Mouse (Mus musculus) CD4-positive, CD25-positive, alpha-beta regulatory T cell, adult 2 months (primary cell): Measurements from ENCODE around the gene Ugt1a8.

Source experiments
- DNase-seq: peaks from one replicate; pipeline ENCODE4 v3.0.0-alpha.2; 2012; ENCODE audit warnings: low read depth, low spot score

Gene Ugt1a8

GRCm38 (mm10) chr1:88179657-88180056, 92.0 kb downstream of the Ugt1a8 start:
- no peak for DNase-seq

GRCm38 (mm10) chr1:88186325-88186935, 98.8 kb downstream of the Ugt1a8 start:
- no peak for DNase-seq

- DNase-seq, result no peak
Observed at GRCm38 (mm10) chr1:88192136-88192535, 104.5 kb downstream of the Ugt1a8 start.

GRCm38 (mm10) chr1:88195687-88196086, 108.1 kb downstream of the Ugt1a8 start:
- no peak for DNase-seq

GRCm38 (mm10) chr1:88197443-88197842, 109.8 kb downstream of the Ugt1a8 start:
- no peak for DNase-seq

- DNase-seq, result no peak
Observed at GRCm38 (mm10) chr1:88199996-88200395, 112.4 kb downstream of the Ugt1a8 start.

GRCm38 (mm10) chr1:88200456-88200855, 112.8 kb downstream of the Ugt1a8 start, which contains the start of gene Ugt1a2:
TSS of gene Ugt1a2 (plus strand) at chr1:88200601.
- DNase-seq, result no peak

- peak; percentile 76 for DNase-seq
Observed at GRCm38 (mm10) chr1:88205294-88205922, 117.8 kb downstream of the Ugt1a8 start, which contains the start of gene Dnajb3. TSS of gene Dnajb3 (minus strand) at chr1:88205782.

- DNase-seq, result no peak
Observed at GRCm38 (mm10) chr1:88206843-88207479, 119.3 kb downstream of the Ugt1a8 start.

- peak; percentile 18 for DNase-seq
Observed at GRCm38 (mm10) chr1:88211812-88212211, 124.2 kb downstream of the Ugt1a8 start, which contains the start of gene Ugt1a1. TSS of gene Ugt1a1 (plus strand) at chr1:88211959.

- DNase-seq, result peak; percentile 13
Observed at GRCm38 (mm10) chr1:88212341-88213045, 124.9 kb downstream of the Ugt1a8 start.

GRCm38 (mm10) chr1:88213061-88213460, 125.4 kb downstream of the Ugt1a8 start:
- peak; percentile 2 for DNase-seq

GRCm38 (mm10) chr1:88213766-88214461, 126.3 kb downstream of the Ugt1a8 start:
- DNase-seq, result peak; percentile 17

GRCm38 (mm10) chr1:88214462-88214952, 126.9 kb downstream of the Ugt1a8 start:
- DNase-seq, result peak; percentile 15

- peak; percentile 16 for DNase-seq
Observed at GRCm38 (mm10) chr1:88215466-88216380, 128.1 kb downstream of the Ugt1a8 start.

- peak; percentile 6 for DNase-seq
Observed at GRCm38 (mm10) chr1:88216551-88216950, 128.9 kb downstream of the Ugt1a8 start.

- peak; percentile 17 for DNase-seq
Observed at GRCm38 (mm10) chr1:88217144-88217543, 129.5 kb downstream of the Ugt1a8 start.

- peak; percentile 7 for DNase-seq
Observed at GRCm38 (mm10) chr1:88217576-88217975, 130.0 kb downstream of the Ugt1a8 start.

- peak; percentile 11 for DNase-seq
Observed at GRCm38 (mm10) chr1:88218051-88218450, 130.4 kb downstream of the Ugt1a8 start.

GRCm38 (mm10) chr1:88218591-88218990, 131.0 kb downstream of the Ugt1a8 start:
- DNase-seq, result peak; percentile 10
